Mouse (Mus musculus) forebrain, embryonic 10.5 days (tissue): ENCODE measurements around the gene Mccc2. TPM values are rescaled to one million over a fixed set of nuclear protein-coding genes. Genes with fewer than 3 reads are reported as not detected.

Experiments used
- DNase-seq: peaks from one replicate; pipeline ENCODE4 v3.0.0-alpha.2; 2017; ENCODE audit warnings: low spot score; ENCODE audit errors: extremely low spot score
- H3K27ac ChIP-seq: fragments of 300-500 bp; sonication (generic); 2 replicates; pipeline ENCODE4 v1.5.1; 2016; ENCODE audit warnings: mild to moderate bottlenecking
- H3K27me3 ChIP-seq: fragments of 300-500 bp; sonication (generic); 2 replicates; pipeline ENCODE4 v1.6.1; 2016; ENCODE audit warnings: mild to moderate bottlenecking; ENCODE audit not compliant: poor library complexity, severe bottlenecking
- H3K36me3 ChIP-seq: fragments of 300-500 bp; sonication (generic); replicated peaks from 2 replicates; pipeline ENCODE4 v1.6.1; 2016; ENCODE audit warnings: mild to moderate bottlenecking, moderate library complexity
- H3K4me1 ChIP-seq: fragments of 300-500 bp; sonication (generic); 2 replicates; pipeline ENCODE4 v1.6.1; 2016
- H3K4me3 ChIP-seq: fragments of 300-500 bp; sonication (generic); 2 replicates; pipeline ENCODE4 v1.5.1; 2016; ENCODE audit warnings: mild to moderate bottlenecking, moderate library complexity
- H3K9me3 ChIP-seq: fragments of 300-500 bp; sonication (generic); 2 replicates; pipeline ENCODE4 v1.6.1; 2016; ENCODE audit warnings: mild to moderate bottlenecking, moderate library complexity
- WGBS: fragments of 180-500 bp; shearing (Covaris S2); methylation state at CpG from one replicate; pipeline ENCODE4 v1.1.7; 2016; 5-methylcytosine and 5-hydroxymethylcytosine counted together
- polyA plus RNA-seq: library from polyadenylated mRNA; unstranded; fragments of >200 nt; fragmentation: Nextera tagmentation; extraction: Ambion mirVana; gene quantifications from 2 replicates; pipeline ENCODE4 v1.2.1, GENCODE M21; 2016

Mccc2 gene
- polyA plus RNA-seq, 1 experiment from 2014 or later: 42.0 TPM

- no peaks in the 10 kb centered on the region for H3K9me3 ChIP-seq
- H3K27ac ChIP-seq: no peak overlapping the region
- peaks cover 6% of the 10 kb centered on the region for H3K4me1 ChIP-seq
- H3K36me3 ChIP-seq: no peaks in the 10 kb centered on the region
- H3K4me3 ChIP-seq: no peak overlapping the region
- 93% methylated on average over 6 of the region's 6 CpGs for WGBS
- H3K27me3 ChIP-seq: no peaks in the 10 kb centered on the region
- DNase-seq: no peak
Measured at GRCm38 (mm10) chr13:99931502-99931901, 83.9 kb downstream of the Mccc2 start.

DNA sequence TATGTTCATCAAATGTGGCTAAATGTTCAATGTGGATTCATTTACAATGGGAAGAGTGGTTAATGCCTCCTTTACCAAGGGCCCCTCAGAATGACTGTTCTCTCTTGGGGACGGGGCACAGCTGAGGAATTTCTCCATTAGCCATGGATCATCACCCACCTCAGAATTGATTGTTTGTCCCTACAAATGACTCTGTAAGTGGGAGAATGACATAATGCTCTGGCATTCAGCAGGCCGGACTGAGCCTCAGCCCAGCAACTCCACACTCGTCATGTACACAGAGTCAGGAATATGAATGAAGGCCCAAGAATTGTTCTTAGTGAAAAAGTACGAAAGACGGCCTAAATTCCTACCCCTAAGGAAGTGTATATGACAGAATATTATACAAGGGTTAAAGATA lies 89.2 kb downstream of the Mccc2 start:
- Histone ChIP-seq H3K27me3 (no peaks in the 10 kb centered on the region), H3K36me3 (no peaks in the 10 kb centered on the region), H3K9me3 (no peaks in the 10 kb centered on the region), H3K4me1 (peaks cover 21% of the 10 kb centered on the region), H3K27ac (no peak overlapping the region), H3K4me3 (no peak overlapping the region)
- no peak for DNase-seq
- WGBS: 53% methylated on average over 5 of the region's 5 CpGs

DNA sequence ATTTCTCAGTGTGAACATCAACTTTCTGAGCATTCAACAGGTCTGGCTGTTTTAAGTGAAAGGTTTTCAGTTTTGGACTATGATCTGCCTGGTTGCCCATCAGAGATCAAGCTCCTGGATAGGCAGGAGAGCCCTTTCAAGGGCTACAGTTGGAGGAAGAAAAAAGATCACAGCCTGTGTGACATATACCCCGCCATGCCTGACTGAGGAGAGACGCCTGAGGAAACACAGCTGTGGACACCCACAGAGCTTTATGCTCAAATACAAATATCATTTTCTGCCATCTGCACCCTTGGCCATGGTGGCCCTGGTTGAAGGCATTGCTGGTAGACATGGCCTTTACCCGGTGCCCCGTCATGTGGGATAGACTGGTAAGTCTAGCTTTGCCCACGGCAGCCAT lies 99.8 kb downstream of the Mccc2 start:
- Histone ChIP-seq H3K4me1 (no peaks in the 10 kb centered on the region), H3K36me3 (no peaks in the 10 kb centered on the region), H3K4me3 (no peak overlapping the region), H3K27ac (no peak overlapping the region), H3K9me3 (no peaks in the 10 kb centered on the region), H3K27me3 (no peaks in the 10 kb centered on the region)
- 84% methylated on average over 5 of the region's 5 CpGs for WGBS
- DNase-seq: no peak

- no peak within 1 kb of the TSS for H3K27ac ChIP-seq
- H3K36me3 ChIP-seq: no peaks in the 10 kb centered on the region
- no peaks in the 10 kb centered on the region for H3K9me3 ChIP-seq
- 41% methylated on average over 9 of the region's 9 CpGs for WGBS
- DNase-seq: no peak
- H3K4me1 ChIP-seq: peaks cover 21% of the 10 kb centered on the region
- peak within 1 kb of the TSS; percentile 48 for H3K4me3 ChIP-seq
- peaks cover 55% of the 10 kb centered on the region for H3K27me3 ChIP-seq
Measured at GRCm38 (mm10) chr13:99900965-99901364, 114.5 kb downstream of the Mccc2 start, which contains the start of gene Cartpt. Cartpt (minus strand) TSS chr13:99901091.

- Histone ChIP-seq H3K27ac (no peak overlapping the region), H3K4me1 (peaks cover 22% of the 10 kb centered on the region), H3K36me3 (no peaks in the 10 kb centered on the region), H3K27me3 (peaks cover 55% of the 10 kb centered on the region), H3K4me3 (peak overlapping the region; percentile 48), H3K9me3 (no peaks in the 10 kb centered on the region)
- peak; percentile 62 for DNase-seq
- WGBS: 2% methylated on average over 29 of the region's 30 CpGs
Measured at GRCm38 (mm10) chr13:99900557-99900892, 114.9 kb downstream of the Mccc2 start.

- H3K4me3 ChIP-seq: peak overlapping the region; percentile 48
- no peaks in the 10 kb centered on the region for H3K9me3 ChIP-seq
- H3K27ac ChIP-seq: no peak overlapping the region
- DNase-seq: peak; percentile 18
- H3K27me3 ChIP-seq: peaks cover 55% of the 10 kb centered on the region
- WGBS: 4% methylated on average over 38 of the region's 38 CpGs
- no peaks in the 10 kb centered on the region for H3K36me3 ChIP-seq
- H3K4me1 ChIP-seq: peaks cover 22% of the 10 kb centered on the region
Measured at GRCm38 (mm10) chr13:99899670-99900556, 115.5 kb downstream of the Mccc2 start.

GRCm38 (mm10) chr13:99898816-99899215 lies 116.6 kb downstream of the Mccc2 start:
- H3K9me3 ChIP-seq: no peaks in the 10 kb centered on the region
- no peaks in the 10 kb centered on the region for H3K36me3 ChIP-seq
- H3K4me3 ChIP-seq: no peak overlapping the region
- H3K27me3 ChIP-seq: peaks cover 55% of the 10 kb centered on the region
- H3K4me1 ChIP-seq: peaks cover 22% of the 10 kb centered on the region
- WGBS: 28% methylated on average over 14 of the region's 14 CpGs
- no peak overlapping the region for H3K27ac ChIP-seq
- DNase-seq: no peak

Other genes starting within 250 kb of the Mccc2 start
- gene Cartpt, start 114.5 kb downstream of the Mccc2 start, polyA plus RNA-seq: 0.53 and 0.95 TPM in 2 replicates
- gene Bdp1, start 88.4 kb upstream of the Mccc2 start, polyA plus RNA-seq: 26.1 and 27.3 TPM in 2 replicates
- 141 and 142 TPM in 2 replicates for gene Serf1, start 92.4 kb upstream of the Mccc2 start, polyA plus RNA-seq
- gene Smn1, start 109.2 kb upstream of the Mccc2 start, polyA plus RNA-seq: 90.5 and 96.0 TPM in 2 replicates
- 0.15 and 0.20 TPM in 2 replicates for gene Naip2, start 186.5 kb upstream of the Mccc2 start, polyA plus RNA-seq
- gene Naip5, start 230.7 kb upstream of the Mccc2 start, polyA plus RNA-seq: 0.04 TPM in 1 of 2 replicates, not detected in the other